8 mouse cellular contexts compared by ENCODE assay signal in the genomic region with DNA sequence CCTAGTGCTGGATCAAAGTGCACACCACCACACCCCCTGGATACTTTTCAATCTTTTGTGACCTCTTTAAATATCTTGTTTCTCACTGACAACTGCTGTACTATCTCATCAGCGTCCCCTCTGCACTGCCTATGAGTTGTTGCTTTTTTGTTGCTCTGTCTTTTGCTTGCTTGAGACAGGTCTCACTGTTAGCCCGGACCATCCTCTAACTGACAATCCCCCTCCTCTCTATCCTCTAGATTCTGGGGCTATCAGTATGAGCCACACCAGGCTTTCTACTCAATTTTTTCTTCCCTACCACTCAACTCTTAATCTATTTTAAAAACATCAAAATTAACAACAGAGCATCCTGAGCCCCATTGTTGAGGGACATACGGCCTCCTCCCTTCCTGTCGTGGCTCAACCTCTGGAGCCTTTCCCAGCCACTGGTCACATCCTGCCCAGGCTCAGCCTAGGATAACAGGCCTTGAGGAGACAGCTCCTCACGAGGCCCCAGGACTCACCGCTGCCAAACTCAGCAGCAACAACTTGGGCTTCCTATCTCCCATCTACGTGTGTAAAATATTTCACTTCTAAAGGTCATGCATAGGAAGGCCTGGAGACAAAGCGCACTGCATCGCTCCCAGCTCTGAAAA. TPM values are rescaled to one million over a fixed set of nuclear protein-coding genes. Genes with fewer than 3 reads are reported as not detected.
A peak's percentile ranks its signal among the peaks of the same experiment; 100 is the strongest.
DNase-seq lines count a peak whose midpoint lies in the region; ATAC-seq and TF ChIP-seq lines count a peak whose summit lies in the region.

No protein-coding gene starts in this region.

- H3K4me2 ChIP-seq in liver, embryonic 11.5 days: no peak overlapping the region

- peak; percentile 19 for DNase-seq in liver, adult 2 months (ENCODE audit: extremely low read depth, low read depth, low spot score)
- DNase-seq in liver, embryonic 11.5 days (ENCODE audit: low spot score): no peak
- peak; percentile 61 for DNase-seq in gastrocnemius, postnatal 25 days
- DNase-seq in kidney, adult 8-10 months: peak; percentile 59 to 75
- peak; percentile 88 for DNase-seq in lung, postnatal 36 days
- DNase-seq in layer of hippocampus, adult 18-20 months (ENCODE audit: low spot score in 2 of 2): no peak
- no peak for DNase-seq in urinary bladder, adult 2 months (ENCODE audit: low spot score)

- 66% methylated on average over 9 of the region's 9 CpGs for WGBS in liver, adult 2 months
- 66% methylated on average over 9 of the region's 9 CpGs for WGBS in liver, embryonic 11.5 days

- H3K79me2 ChIP-seq in liver, adult 2 months (ENCODE audit: control insufficient read depth, insufficient read depth, low read length): no peaks in the 10 kb centered on the region

- ATAC-seq in liver, embryonic 11.5 days (replicated peaks; ENCODE audit: low FRiP score): no peak
- no peak for ATAC-seq in cerebellum, adult (ENCODE audit: insufficient number of reproducible peaks, low FRiP score, low TSS enrichment)

- peaks cover 5% of the 10 kb centered on the region; the same call in 1 of the 2 replicates for H3K36me3 ChIP-seq in liver, adult 2 months (ENCODE audit: control insufficient read depth, insufficient read depth, low read length)
- no peaks in the 10 kb centered on the region; the same call in 1 of the 2 replicates for H3K36me3 ChIP-seq in liver, embryonic 11.5 days (ENCODE audit: control insufficient read depth, insufficient read depth, low read length)

- no peak overlapping the region for H3K4me3 ChIP-seq in liver, adult 2 months (ENCODE audit: insufficient read depth, low read depth, low read length)
- no peak overlapping the region for H3K4me3 ChIP-seq in liver, embryonic 11.5 days (ENCODE audit: low read depth, low read length)

- H3K27ac ChIP-seq in liver, adult 2 months (replicated peaks; ENCODE audit: insufficient read depth, low read depth, low read length): peak overlapping the region; percentile 41
- H3K27ac ChIP-seq in liver, embryonic 11.5 days (ENCODE audit: low read depth, low read length): no peak overlapping the region

- H3K4me1 ChIP-seq in liver, adult 2 months (ENCODE audit: control insufficient read depth, insufficient read depth, low read length): no peaks in the 10 kb centered on the region
- no peaks in the 10 kb centered on the region for H3K4me1 ChIP-seq in liver, embryonic 11.5 days (replicated peaks; ENCODE audit: control insufficient read depth, insufficient read depth, low read length)

- H3K9me3 ChIP-seq in liver, embryonic 11.5 days (ENCODE audit: control insufficient read depth, low read length): peaks cover 3% of the 10 kb centered on the region

- TF ChIP-seq CTCF in liver, adult 2 months (IDR thresholded peaks at IDR 0.05; ENCODE audit: low read depth, low read length): no peak

- H3K9ac ChIP-seq in liver, adult 2 months (ENCODE audit: low read depth, low read length): no peak overlapping the region
- no peak overlapping the region for H3K9ac ChIP-seq in liver, embryonic 11.5 days (ENCODE audit: low read depth, low read length)

- no peak for TF ChIP-seq POLR2A in liver, adult 2 months (IDR thresholded peaks at IDR 0.05; ENCODE audit: extremely low read depth, insufficient read depth, low read length)

- H3K27me3 ChIP-seq in liver, adult 2 months (ENCODE audit: control insufficient read depth, insufficient read depth, low read length): no peaks in the 10 kb centered on the region
- no peaks in the 10 kb centered on the region for H3K27me3 ChIP-seq in liver, embryonic 11.5 days (replicated peaks; ENCODE audit: control insufficient read depth, insufficient read depth, low read length)

RNA-seq across cellular contexts. Expression of gene Afg1l, which starts 20.7 kb away (rescaled TPM):
- 9.3 and 10.2 TPM in 2 replicates for total RNA-seq in liver, adult 2 months (2014; rRNA removed)
- polyA plus RNA-seq in liver, adult 2 months (2012; rRNA removed): 3.3 and 4.2 TPM in 2 replicates
- 5.0 TPM in 2 replicates for polyA plus RNA-seq in liver, embryonic 11.5 days (2014; fragmentation: Nextera tagmentation; extraction: Ambion mirVana)
- total RNA-seq in gastrocnemius, postnatal 25 days (2021): 10 to 100 TPM in 1 of 2 experiments, 1 to 10 TPM in 1; 8.6 to 10.0 TPM
- 10 to 100 TPM; 12.6 to 14.4 TPM for total RNA-seq in layer of hippocampus, adult 18-20 months (2021)
- polyA plus RNA-seq in urinary bladder, adult 2 months (2012; rRNA removed): 9.5 and 10.3 TPM in 2 replicates

RNA-seq across cellular contexts. Expression of gene Snx3, which starts 44.2 kb away (rescaled TPM):
- 26.9 and 31.7 TPM in 2 replicates for total RNA-seq in liver, adult 2 months (2014; rRNA removed)
- polyA plus RNA-seq in liver, adult 2 months (2012; rRNA removed): 146 and 169 TPM in 2 replicates
- 355 and 358 TPM in 2 replicates for polyA plus RNA-seq in liver, embryonic 11.5 days (2014; fragmentation: Nextera tagmentation; extraction: Ambion mirVana)
- total RNA-seq in gastrocnemius, postnatal 25 days (2021): 100 to 1,000 TPM; 140 to 157 TPM
- 100 to 1,000 TPM; 195 to 219 TPM for total RNA-seq in layer of hippocampus, adult 18-20 months (2021)
- 241 and 261 TPM in 2 replicates for polyA plus RNA-seq in urinary bladder, adult 2 months (2012; rRNA removed)

Comparison
In these comparisons a context has a peak if more than half of its experiments do, and no peak if none do; other contexts are left out.
1. DNase-seq: peak in liver, adult 2 months (single experiment), gastrocnemius, postnatal 25 days (single experiment), kidney, adult 8-10 months (2 of 2) and lung, postnatal 36 days (single experiment); none in liver, embryonic 11.5 days (single experiment), layer of hippocampus, adult 18-20 months (0 of 2) and urinary bladder, adult 2 months (single experiment).